In the genomic region with DNA sequence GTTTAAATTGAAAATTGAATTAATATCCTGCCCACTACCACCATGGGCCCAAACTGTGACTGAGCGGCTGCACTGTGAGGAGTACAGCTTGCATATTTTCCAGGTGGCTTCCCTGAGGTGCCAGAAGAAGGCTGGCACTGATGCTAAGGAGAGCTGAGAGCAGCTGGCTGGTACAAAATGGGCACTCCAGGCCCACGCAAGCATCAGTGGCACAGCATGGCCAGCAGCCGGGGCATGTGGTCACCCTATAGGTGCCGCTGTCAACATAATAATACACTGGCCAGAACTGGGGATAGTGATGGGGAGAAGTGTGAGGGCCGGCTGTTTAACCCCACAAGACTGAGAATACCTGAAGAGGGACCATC, we compare ENCODE assay signal across 10 mouse cellular contexts.
DNase-seq lines count a peak whose midpoint lies in the region; ATAC-seq lines count a peak whose summit lies in the region.
"Had no signal": no experiment of that assay in that cellular context is flagged by ENCODE, and none has a peak within 500 bp of the region (broad histone marks: within the 10 kb centered on the region; RNA-seq: fewer than 3 reads in every experiment).

No protein-coding gene starts in this region.

- H3K4me2 ChIP-seq in embryonic facial prominence, embryonic 13.5 days = peak overlapping the region; percentile 39; the same call in 1 of the 2 replicates
- H3K4me2 ChIP-seq in hindbrain, embryonic 16.5 days (ENCODE audit: low read length) = peak overlapping the region; percentile 38; the same call in 1 of the 2 replicates
- no peak overlapping the region for H3K4me2 ChIP-seq in liver, embryonic 11.5 days

- no peaks in the 10 kb centered on the region for H3K9me3 ChIP-seq in embryonic facial prominence, embryonic 13.5 days
- H3K9me3 ChIP-seq in embryonic facial prominence, embryonic 10.5 days = no peaks in the 10 kb centered on the region
- no peaks in the 10 kb centered on the region for H3K9me3 ChIP-seq in hindbrain, embryonic 16.5 days (ENCODE audit: control insufficient read depth, low read length)
- H3K9me3 ChIP-seq in liver, embryonic 11.5 days (ENCODE audit: control insufficient read depth, low read length) = no peaks in the 10 kb centered on the region

- H3K9ac ChIP-seq in embryonic facial prominence, embryonic 13.5 days = 0 out of 2 replicates have a peak overlapping the region, but pooled peaks have one; percentile 36
- H3K9ac ChIP-seq in hindbrain, embryonic 16.5 days (ENCODE audit: low read depth, low read length) = no peak overlapping the region
- H3K9ac ChIP-seq in liver, embryonic 11.5 days (ENCODE audit: low read depth, low read length) = no peak overlapping the region

- no peak overlapping the region for H3K4me3 ChIP-seq in embryonic facial prominence, embryonic 13.5 days
- H3K4me3 ChIP-seq in embryonic facial prominence, embryonic 10.5 days = no peak overlapping the region
- no peak overlapping the region for H3K4me3 ChIP-seq in hindbrain, embryonic 16.5 days (ENCODE audit: low read length)
- no peak overlapping the region for H3K4me3 ChIP-seq in liver, embryonic 11.5 days (ENCODE audit: low read depth, low read length)

- no peak for ATAC-seq in embryonic facial prominence, embryonic 13.5 days (ENCODE audit: insufficient number of reproducible peaks, insufficient read depth, low FRiP score, low TSS enrichment, low read depth)
- ATAC-seq in hindbrain, embryonic 16.5 days = peak; percentile 53
- ATAC-seq in liver, embryonic 11.5 days (replicated peaks; ENCODE audit: low FRiP score) = no peak

- H3K27me3 ChIP-seq in embryonic facial prominence, embryonic 13.5 days = no peaks in the 10 kb centered on the region; the same call in 1 of the 2 replicates
- H3K27me3 ChIP-seq in embryonic facial prominence, embryonic 10.5 days (replicated peaks; ENCODE audit: low read depth, poor library complexity, severe bottlenecking) = no peaks in the 10 kb centered on the region
- no peaks in the 10 kb centered on the region for H3K27me3 ChIP-seq in hindbrain, embryonic 16.5 days (replicated peaks; ENCODE audit: control insufficient read depth, insufficient read depth, low read length)
- H3K27me3 ChIP-seq in liver, embryonic 11.5 days (replicated peaks; ENCODE audit: control insufficient read depth, insufficient read depth, low read length) = no peaks in the 10 kb centered on the region

- H3K36me3 ChIP-seq in embryonic facial prominence, embryonic 13.5 days = no peaks in the 10 kb centered on the region
- H3K36me3 ChIP-seq in embryonic facial prominence, embryonic 10.5 days (replicated peaks) = no peaks in the 10 kb centered on the region
- no peaks in the 10 kb centered on the region for H3K36me3 ChIP-seq in hindbrain, embryonic 16.5 days (ENCODE audit: control insufficient read depth, insufficient read depth, low read length)
- no peaks in the 10 kb centered on the region for H3K36me3 ChIP-seq in liver, embryonic 11.5 days (ENCODE audit: control insufficient read depth, insufficient read depth, low read length)

- H3K27ac ChIP-seq in embryonic facial prominence, embryonic 13.5 days = 0 out of 2 replicates have a peak overlapping the region, but pooled peaks have one; percentile 22
- no peak overlapping the region; the same call in 1 of the 2 replicates for H3K27ac ChIP-seq in embryonic facial prominence, embryonic 10.5 days (replicated peaks)
- H3K27ac ChIP-seq in hindbrain, embryonic 16.5 days (ENCODE audit: low read depth, low read length) = peak overlapping the region; percentile 71
- no peak overlapping the region for H3K27ac ChIP-seq in liver, embryonic 11.5 days (ENCODE audit: low read depth, low read length)

- H3K4me1 ChIP-seq in embryonic facial prominence, embryonic 13.5 days = peaks cover 29% of the 10 kb centered on the region
- peaks cover 38% of the 10 kb centered on the region for H3K4me1 ChIP-seq in embryonic facial prominence, embryonic 10.5 days
- H3K4me1 ChIP-seq in hindbrain, embryonic 16.5 days (ENCODE audit: control insufficient read depth, insufficient read depth, low read depth, low read length) = peaks cover 46% of the 10 kb centered on the region
- no peaks in the 10 kb centered on the region for H3K4me1 ChIP-seq in liver, embryonic 11.5 days (replicated peaks; ENCODE audit: control insufficient read depth, insufficient read depth, low read length)

- 82% methylated on average over 5 of the region's 5 CpGs for WGBS in embryonic facial prominence, embryonic 13.5 days
- 88% methylated on average over 5 of the region's 5 CpGs for WGBS in embryonic facial prominence, embryonic 10.5 days
- WGBS in hindbrain, embryonic 16.5 days = 48% methylated on average over 5 of the region's 5 CpGs
- WGBS in liver, embryonic 11.5 days = 82% methylated on average over 5 of the region's 5 CpGs

- no peak for DNase-seq in embryonic facial prominence, embryonic 10.5 days (ENCODE audit: low spot score)
- DNase-seq in testis, postnatal 10 days (ENCODE audit: low spot score) = peak; percentile 29
- DNase-seq in testis, postnatal 14 days (ENCODE audit: low spot score) = no peak
- DNase-seq in embryo, embryonic 10 days (ENCODE audit: low spot score) = no peak
- no peak for DNase-seq in urinary bladder, postnatal 36 days (ENCODE audit: low spot score in 2 of 2)
- DNase-seq in liver, embryonic 11.5 days (ENCODE audit: low spot score) = no peak
- DNase-seq: adrenal gland, postnatal 25 days; kidney, adult 18-20 months had no signal

Comparison
In these comparisons a context has a peak if more than half of its experiments do, and no peak if none do; other contexts are left out.
1. H3K27ac ChIP-seq: peak in embryonic facial prominence, embryonic 13.5 days (single experiment) and hindbrain, embryonic 16.5 days (single experiment); none in embryonic facial prominence, embryonic 10.5 days (single experiment) and liver, embryonic 11.5 days (single experiment).